Mouse (Mus musculus): ENCODE results near the gene Fam118a. TPM values are rescaled to one million over a fixed set of nuclear protein-coding genes. Genes with fewer than 3 reads are reported as not detected.
A peak's percentile ranks its signal among the peaks of the same experiment; 100 is the strongest.

Fam118a gene
- polyA plus RNA-seq, 1 experiment = 10.1 TPM

DNA sequence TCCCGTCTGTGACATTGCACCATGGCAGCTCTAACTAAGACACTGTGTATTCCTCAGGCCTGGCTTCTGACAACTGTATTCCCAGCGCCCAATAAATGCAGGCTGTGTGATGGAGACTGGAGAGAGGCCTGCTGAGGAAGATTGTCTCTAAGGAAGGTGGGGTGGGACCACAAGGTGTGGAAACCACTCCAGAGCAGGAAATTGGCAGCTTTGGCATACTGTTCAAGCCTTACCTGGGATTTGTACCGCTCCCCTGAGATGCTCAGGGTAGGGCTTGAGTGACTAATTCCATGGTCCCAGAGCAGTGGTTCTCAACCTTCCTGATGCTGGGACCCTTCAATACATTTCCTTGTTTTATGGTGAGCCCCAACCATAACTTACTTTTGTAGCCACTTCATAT is 39.6 kb upstream of the Fam118a start:
- Histone ChIP-seq H3K27ac (ENCODE audit: insufficient read depth, low read depth, low read length) (no peak overlapping the region), H3K4me1 (ENCODE audit: control insufficient read depth, insufficient read depth, low read length) (peaks cover 33% of the 10 kb centered on the region), H3K4me3 (ENCODE audit: insufficient read depth, low read length) (no peak overlapping the region)
- TF ChIP-seq CTCF (IDR thresholded peaks at IDR 0.05; ENCODE audit: low read depth, low read length) (no peak), POLR2A (IDR thresholded peaks at IDR 0.05; ENCODE audit: borderline replicate concordance, low read depth, low read length) (no peak)

DNA sequence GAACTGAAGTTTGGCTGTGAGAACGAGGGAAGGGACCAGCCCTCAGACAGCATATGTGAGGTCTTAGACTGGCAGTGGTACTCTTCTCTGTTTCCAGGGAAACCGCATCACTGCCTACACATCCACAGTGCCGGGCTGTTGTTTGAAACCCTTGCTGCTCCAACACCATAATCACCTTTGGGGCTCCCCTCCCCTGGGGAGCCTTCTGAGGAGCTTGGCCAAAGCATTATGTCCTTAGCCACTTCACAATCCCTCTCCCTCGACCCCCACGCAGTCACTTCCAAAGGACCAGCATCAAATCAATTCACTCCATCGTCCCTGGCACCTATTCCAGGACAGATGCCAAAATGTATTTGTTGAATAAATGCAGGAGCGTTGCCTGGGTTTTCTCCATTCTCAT is 39.0 kb upstream of the Fam118a start:
- H3K27ac ChIP-seq (ENCODE audit: insufficient read depth, low read depth, low read length) = no peak overlapping the region
- no peak overlapping the region for H3K4me3 ChIP-seq (ENCODE audit: insufficient read depth, low read length)
- H3K4me1 ChIP-seq (ENCODE audit: control insufficient read depth, insufficient read depth, low read length) = peaks cover 32% of the 10 kb centered on the region
- no peak for TF ChIP-seq CTCF (IDR thresholded peaks at IDR 0.05; ENCODE audit: low read depth, low read length)
- no peak for TF ChIP-seq POLR2A (IDR thresholded peaks at IDR 0.05; ENCODE audit: borderline replicate concordance, low read depth, low read length)

DNA sequence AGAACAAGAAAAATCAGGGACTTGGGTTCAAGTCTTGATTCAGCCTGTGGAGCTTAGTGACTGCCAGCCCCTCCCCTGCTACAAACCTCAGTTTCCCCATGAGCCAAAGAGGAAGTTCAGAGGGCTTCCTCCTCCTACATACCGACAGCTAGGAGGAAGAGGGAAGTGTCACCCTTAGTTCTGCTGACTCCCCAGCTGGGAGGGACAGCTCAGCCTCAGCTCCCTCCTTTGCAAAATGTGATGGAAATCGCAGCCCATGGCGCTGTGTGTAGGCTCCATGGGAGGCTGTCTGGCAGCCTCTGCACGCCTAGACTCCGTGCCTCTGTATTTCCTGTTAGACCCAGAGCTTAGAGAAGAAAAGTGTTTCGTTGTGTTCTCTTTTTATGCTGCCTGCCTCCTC is 34.2 kb upstream of the Fam118a start:
- Histone ChIP-seq H3K4me1 (ENCODE audit: control insufficient read depth, insufficient read depth, low read length) (peaks cover 21% of the 10 kb centered on the region), H3K4me3 (ENCODE audit: insufficient read depth, low read length) (peak overlapping the region; percentile 16), H3K27ac (ENCODE audit: insufficient read depth, low read depth, low read length) (peak overlapping the region; percentile 85)
- TF ChIP-seq CTCF (IDR thresholded peaks at IDR 0.05; ENCODE audit: low read depth, low read length) (no peak), POLR2A (IDR thresholded peaks at IDR 0.05; ENCODE audit: borderline replicate concordance, low read depth, low read length) (no peak)

DNA sequence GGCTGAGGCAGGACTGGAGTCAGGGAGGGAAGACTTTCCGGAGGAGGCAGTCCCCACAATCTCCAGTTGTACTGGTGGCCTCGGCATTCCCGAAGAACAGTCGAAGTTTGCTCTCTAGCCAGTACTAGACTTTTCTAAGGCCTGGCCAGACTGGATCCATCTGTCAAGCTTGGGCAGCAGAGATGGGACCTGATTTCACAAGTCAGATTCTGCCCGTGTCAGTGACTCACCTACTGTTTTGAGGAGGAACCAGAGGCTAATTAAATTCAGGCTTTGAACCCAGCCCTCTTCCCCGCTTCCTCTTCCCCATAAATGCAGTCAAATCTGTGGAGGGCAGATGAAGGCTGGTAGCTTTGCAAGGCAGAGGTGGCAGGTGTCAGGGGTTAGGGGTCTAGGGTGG is 33.7 kb upstream of the Fam118a start:
- Histone ChIP-seq H3K27ac (ENCODE audit: insufficient read depth, low read depth, low read length) (peak overlapping the region; percentile 87), H3K4me1 (ENCODE audit: control insufficient read depth, insufficient read depth, low read length) (peaks cover 21% of the 10 kb centered on the region), H3K4me3 (ENCODE audit: insufficient read depth, low read length) (peak overlapping the region; percentile 16)
- TF ChIP-seq POLR2A (IDR thresholded peaks at IDR 0.05; ENCODE audit: borderline replicate concordance, low read depth, low read length) (no peak), CTCF (IDR thresholded peaks at IDR 0.05; ENCODE audit: low read depth, low read length) (no peak)

DNA sequence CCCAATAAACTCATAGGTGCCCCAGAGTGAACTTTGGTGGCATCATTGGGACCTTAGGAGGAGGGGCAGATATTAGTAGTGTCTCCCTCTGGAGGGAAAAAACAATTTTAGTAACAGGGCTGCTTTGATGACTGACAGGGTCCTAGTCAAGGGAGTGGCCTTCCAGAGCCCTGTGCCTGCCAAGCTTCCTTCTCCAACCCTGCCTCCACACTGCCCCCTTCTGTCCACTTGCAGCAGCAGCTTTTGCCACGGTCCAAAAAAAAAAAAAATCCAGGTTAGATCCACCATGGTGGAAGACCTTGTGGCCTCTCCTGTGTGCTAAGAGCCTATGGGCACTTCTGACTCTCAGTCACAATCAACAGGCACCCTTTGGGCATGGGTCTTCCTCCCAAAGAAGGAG is 32.8 kb upstream of the Fam118a start:
- Histone ChIP-seq H3K4me3 (ENCODE audit: insufficient read depth, low read length) (no peak overlapping the region), H3K4me1 (ENCODE audit: control insufficient read depth, insufficient read depth, low read length) (peaks cover 21% of the 10 kb centered on the region), H3K27ac (ENCODE audit: insufficient read depth, low read depth, low read length) (peak overlapping the region; percentile 87)
- TF ChIP-seq POLR2A (IDR thresholded peaks at IDR 0.05; ENCODE audit: borderline replicate concordance, low read depth, low read length) = no peak
- TF ChIP-seq CTCF (IDR thresholded peaks at IDR 0.05; ENCODE audit: low read depth, low read length) = peak; percentile 39

DNA sequence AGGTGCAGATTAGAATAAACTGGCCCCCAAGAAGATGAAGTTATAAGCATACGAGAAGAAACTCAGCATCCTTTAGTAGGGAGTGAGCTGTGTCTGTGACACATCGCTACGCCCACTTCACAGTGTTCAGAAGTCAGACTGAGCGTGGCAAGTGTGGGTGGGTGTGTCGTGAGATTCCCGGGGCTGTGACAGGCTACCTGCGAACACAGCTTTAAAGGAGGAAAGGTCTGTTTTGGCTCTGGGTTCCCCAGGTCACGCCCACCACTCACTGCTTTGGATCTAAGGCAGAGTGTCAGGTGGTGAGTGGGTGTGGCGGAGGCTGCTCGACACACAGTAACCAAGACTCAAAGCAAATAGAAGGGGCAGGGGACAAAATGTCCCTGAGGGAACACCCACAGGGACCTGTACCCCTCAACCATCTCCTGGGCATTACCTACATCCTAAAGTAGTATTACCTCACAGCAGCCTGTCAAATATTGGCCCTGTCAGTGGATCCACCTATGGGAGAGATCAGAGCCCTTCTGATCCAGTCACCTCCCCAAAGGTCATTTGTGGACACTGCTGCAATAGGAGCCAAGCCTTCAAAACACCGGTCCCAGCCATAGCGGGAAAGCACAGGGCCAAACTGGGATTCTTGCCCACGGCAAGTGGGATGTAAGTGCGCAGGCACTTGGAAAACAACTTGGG is 30.8 kb upstream of the Fam118a start:
- H3K4me1 ChIP-seq (ENCODE audit: control insufficient read depth, insufficient read depth, low read length) = peaks cover 21% of the 10 kb centered on the region
- no peak overlapping the region for H3K27ac ChIP-seq (ENCODE audit: insufficient read depth, low read depth, low read length)
- H3K4me3 ChIP-seq (ENCODE audit: insufficient read depth, low read length) = no peak overlapping the region
- TF ChIP-seq POLR2A (IDR thresholded peaks at IDR 0.05; ENCODE audit: borderline replicate concordance, low read depth, low read length) = no peak
- TF ChIP-seq CTCF (IDR thresholded peaks at IDR 0.05; ENCODE audit: low read depth, low read length) = no peak

DNA sequence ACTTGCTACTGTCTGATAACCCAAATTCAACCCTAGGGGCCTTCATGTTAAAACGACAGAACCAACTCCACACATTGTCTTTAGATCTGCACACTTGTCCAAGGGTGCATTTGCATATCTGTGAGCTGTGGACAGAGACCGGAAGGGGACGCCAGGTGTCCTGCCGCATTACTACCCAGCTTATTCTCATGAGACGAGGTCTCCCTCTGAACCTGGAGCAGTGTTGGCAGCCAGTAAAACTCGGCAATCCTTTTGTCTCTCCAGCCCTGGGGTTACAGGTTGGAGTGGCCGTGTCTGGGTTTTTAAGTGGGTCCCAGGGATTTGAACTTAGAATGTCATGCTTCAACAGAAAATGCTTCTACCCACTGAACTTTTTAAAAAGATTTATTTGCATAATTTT is 28.8 kb upstream of the Fam118a start:
- Histone ChIP-seq H3K4me3 (ENCODE audit: insufficient read depth, low read length) (no peak overlapping the region), H3K27ac (ENCODE audit: insufficient read depth, low read depth, low read length) (no peak overlapping the region), H3K4me1 (ENCODE audit: control insufficient read depth, insufficient read depth, low read length) (peaks cover 8% of the 10 kb centered on the region)
- TF ChIP-seq CTCF (IDR thresholded peaks at IDR 0.05; ENCODE audit: low read depth, low read length) (no peak), POLR2A (IDR thresholded peaks at IDR 0.05; ENCODE audit: borderline replicate concordance, low read depth, low read length) (no peak)

DNA sequence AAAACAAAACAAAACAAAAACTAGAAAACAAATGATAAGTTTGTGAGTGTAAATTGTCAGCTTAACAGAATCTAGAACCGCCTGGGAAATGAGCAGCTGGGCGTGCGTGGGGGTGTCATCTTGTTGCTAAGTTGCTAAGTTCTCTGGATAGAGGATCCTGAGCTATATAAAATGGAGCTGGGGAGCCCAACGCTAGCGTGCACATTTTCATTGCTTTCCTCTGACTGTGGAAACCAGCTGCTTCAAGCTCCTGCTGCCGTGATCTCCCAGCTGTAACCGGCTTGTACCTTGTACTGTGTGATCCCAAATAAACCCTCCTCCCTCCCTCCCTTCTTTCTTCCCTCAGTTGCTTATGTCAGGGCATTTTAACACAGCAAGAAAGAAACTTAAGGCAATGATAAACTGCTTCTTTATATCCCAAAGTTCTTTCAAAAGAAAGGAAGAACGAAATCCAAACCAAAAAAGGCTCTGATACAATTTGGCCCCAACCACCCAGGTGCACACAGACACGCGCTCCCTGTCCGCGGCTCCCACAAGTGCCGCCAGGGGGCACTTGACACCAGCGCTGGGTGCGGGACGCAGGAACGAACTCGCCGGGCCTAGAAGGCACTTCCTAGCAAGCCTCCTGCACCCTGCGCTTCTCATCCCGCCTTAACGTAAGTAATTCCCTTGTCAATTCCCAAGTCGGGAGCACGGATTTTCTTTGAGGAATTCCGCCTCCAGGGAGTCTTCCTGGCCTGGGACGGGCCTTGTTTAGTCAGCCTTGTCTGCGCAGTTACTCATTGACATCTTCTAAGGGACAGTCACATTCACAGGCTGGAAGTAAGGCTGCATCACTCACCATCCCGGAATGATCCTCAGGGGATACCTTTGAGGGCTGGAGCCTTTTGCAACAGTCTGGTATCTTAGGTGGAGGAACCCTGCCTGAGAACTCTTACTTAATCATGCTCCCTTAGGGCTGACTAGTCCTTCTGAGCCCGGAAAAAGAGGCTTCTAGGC is 27.5 kb upstream of the Fam118a start:
- Histone ChIP-seq H3K27ac (ENCODE audit: insufficient read depth, low read depth, low read length) (no peak overlapping the region), H3K4me1 (ENCODE audit: control insufficient read depth, insufficient read depth, low read length) (peaks cover under 1% of the 10 kb centered on the region), H3K4me3 (ENCODE audit: insufficient read depth, low read length) (no peak overlapping the region)
- TF ChIP-seq CTCF (IDR thresholded peaks at IDR 0.05; ENCODE audit: low read depth, low read length) (peak; percentile 61), POLR2A (IDR thresholded peaks at IDR 0.05; ENCODE audit: borderline replicate concordance, low read depth, low read length) (no peak)

DNA sequence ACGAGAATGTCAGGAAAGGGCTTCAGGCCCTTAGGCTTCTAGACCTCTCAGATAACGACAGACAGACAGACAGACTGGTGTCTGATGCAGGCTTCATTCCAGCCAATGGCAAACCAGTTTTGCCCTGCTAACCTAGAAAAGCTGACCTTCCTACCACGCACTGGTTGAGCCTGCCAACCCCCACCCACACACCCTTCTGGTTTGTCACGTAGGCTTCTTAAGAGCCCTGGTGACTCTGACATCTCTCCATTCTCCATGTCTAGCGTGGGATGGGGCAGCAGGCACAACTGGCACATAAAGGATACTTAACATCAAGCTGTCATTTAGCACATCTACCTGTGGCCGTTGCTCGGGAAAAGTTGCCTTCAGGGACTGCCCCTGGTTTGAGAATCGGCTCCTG is 19.1 kb upstream of the Fam118a start:
- TF ChIP-seq POLR2A (IDR thresholded peaks at IDR 0.05; ENCODE audit: borderline replicate concordance, low read depth, low read length) = no peak
- no peak for TF ChIP-seq CTCF (IDR thresholded peaks at IDR 0.05; ENCODE audit: low read depth, low read length)
- H3K4me1 ChIP-seq (ENCODE audit: control insufficient read depth, insufficient read depth, low read length) = peaks cover 3% of the 10 kb centered on the region; the same call in 1 of the 2 replicates
- no peak overlapping the region for H3K4me3 ChIP-seq (ENCODE audit: insufficient read depth, low read length)
- H3K27ac ChIP-seq (ENCODE audit: insufficient read depth, low read depth, low read length) = no peak overlapping the region

All from bone marrow macrophage, adult 2 months (primary cell).